Mouse (Mus musculus): Measurements from ENCODE around the gene Zfp637. TPM values are rescaled to one million over a fixed set of nuclear protein-coding genes. Genes with fewer than 3 reads are reported as not detected.

Gene Zfp637
- total and polyA plus RNA-seq, 2 experiments, result 14.1 to 16.4 TPM

GRCm38 (mm10) chr6:117810717-117811116 lies 30.3 kb upstream of the Zfp637 start:
- 88% methylated on average over 4 of the region's 4 CpGs for WGBS
- H3K4me3 ChIP-seq (ENCODE audit: insufficient read depth, low read depth, low read length), result no peak overlapping the region
- no peak for DNase-seq (ENCODE audit: extremely low read depth, low read depth, low spot score)
- TF ChIP-seq CTCF (IDR thresholded peaks at IDR 0.05; ENCODE audit: low read depth, low read length) (no peak), POLR2A (IDR thresholded peaks at IDR 0.05; ENCODE audit: extremely low read depth, insufficient read depth, low read length) (no peak)
- H3K27ac ChIP-seq (replicated peaks; ENCODE audit: insufficient read depth, low read depth, low read length), result no peak overlapping the region
- no peaks in the 10 kb centered on the region for H3K36me3 ChIP-seq (ENCODE audit: control insufficient read depth, insufficient read depth, low read length)
- H3K27me3 ChIP-seq (ENCODE audit: control insufficient read depth, insufficient read depth, low read length), result no peaks in the 10 kb centered on the region
- no peaks in the 10 kb centered on the region for H3K4me1 ChIP-seq (ENCODE audit: control insufficient read depth, insufficient read depth, low read length)
- H3K79me2 ChIP-seq (ENCODE audit: control insufficient read depth, insufficient read depth, low read length), result no peaks in the 10 kb centered on the region
- no peak overlapping the region for H3K9ac ChIP-seq (ENCODE audit: low read depth, low read length)

DNA sequence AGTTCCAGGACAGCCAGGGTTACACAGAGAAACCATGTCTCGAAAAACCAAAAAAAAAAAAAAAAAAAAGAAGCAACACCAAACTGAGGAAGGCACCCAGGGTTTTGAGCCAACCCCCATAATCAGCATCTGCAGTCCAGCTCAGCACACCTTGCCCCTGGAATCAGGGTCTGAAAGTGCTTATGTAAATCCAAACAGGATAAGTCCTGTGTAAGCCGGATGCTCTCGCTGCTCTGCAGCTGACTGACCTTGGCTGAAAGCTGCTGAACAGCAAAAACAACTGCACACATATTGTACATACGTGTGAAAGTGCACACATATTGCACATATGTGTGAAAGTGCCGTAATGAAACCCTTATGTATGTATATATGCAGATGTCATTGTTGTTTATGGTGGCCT lies 29.7 kb upstream of the Zfp637 start:
- H3K27me3 ChIP-seq (ENCODE audit: control insufficient read depth, insufficient read depth, low read length), result no peaks in the 10 kb centered on the region
- no peaks in the 10 kb centered on the region for H3K36me3 ChIP-seq (ENCODE audit: control insufficient read depth, insufficient read depth, low read length)
- no peak overlapping the region for H3K27ac ChIP-seq (replicated peaks; ENCODE audit: insufficient read depth, low read depth, low read length)
- H3K9ac ChIP-seq (ENCODE audit: low read depth, low read length), result no peak overlapping the region
- H3K4me3 ChIP-seq (ENCODE audit: insufficient read depth, low read depth, low read length), result no peak overlapping the region
- no peaks in the 10 kb centered on the region for H3K79me2 ChIP-seq (ENCODE audit: control insufficient read depth, insufficient read depth, low read length)
- TF ChIP-seq CTCF (IDR thresholded peaks at IDR 0.05; ENCODE audit: low read depth, low read length) (no peak), POLR2A (IDR thresholded peaks at IDR 0.05; ENCODE audit: extremely low read depth, insufficient read depth, low read length) (no peak)
- 73% methylated on average over 5 of the region's 5 CpGs for WGBS
- no peak for DNase-seq (ENCODE audit: extremely low read depth, low read depth, low spot score)
- no peaks in the 10 kb centered on the region for H3K4me1 ChIP-seq (ENCODE audit: control insufficient read depth, insufficient read depth, low read length)

- Histone ChIP-seq H3K79me2 (ENCODE audit: control insufficient read depth, insufficient read depth, low read length) (no peaks in the 10 kb centered on the region), H3K4me3 (ENCODE audit: insufficient read depth, low read depth, low read length) (no peak overlapping the region), H3K27ac (replicated peaks; ENCODE audit: insufficient read depth, low read depth, low read length) (no peak overlapping the region), H3K4me1 (ENCODE audit: control insufficient read depth, insufficient read depth, low read length) (no peaks in the 10 kb centered on the region), H3K9ac (ENCODE audit: low read depth, low read length) (no peak overlapping the region), H3K36me3 (ENCODE audit: control insufficient read depth, insufficient read depth, low read length) (no peaks in the 10 kb centered on the region), H3K27me3 (ENCODE audit: control insufficient read depth, insufficient read depth, low read length) (no peaks in the 10 kb centered on the region)
- DNase-seq (ENCODE audit: extremely low read depth, low read depth, low spot score), result no peak
- no peak for TF ChIP-seq CTCF (IDR thresholded peaks at IDR 0.05; ENCODE audit: low read depth, low read length)
- no peak for TF ChIP-seq POLR2A (IDR thresholded peaks at IDR 0.05; ENCODE audit: extremely low read depth, insufficient read depth, low read length)
These were observed 26.3 kb upstream of the Zfp637 start for GRCm38 (mm10) chr6:117814681-117815080.

DNA sequence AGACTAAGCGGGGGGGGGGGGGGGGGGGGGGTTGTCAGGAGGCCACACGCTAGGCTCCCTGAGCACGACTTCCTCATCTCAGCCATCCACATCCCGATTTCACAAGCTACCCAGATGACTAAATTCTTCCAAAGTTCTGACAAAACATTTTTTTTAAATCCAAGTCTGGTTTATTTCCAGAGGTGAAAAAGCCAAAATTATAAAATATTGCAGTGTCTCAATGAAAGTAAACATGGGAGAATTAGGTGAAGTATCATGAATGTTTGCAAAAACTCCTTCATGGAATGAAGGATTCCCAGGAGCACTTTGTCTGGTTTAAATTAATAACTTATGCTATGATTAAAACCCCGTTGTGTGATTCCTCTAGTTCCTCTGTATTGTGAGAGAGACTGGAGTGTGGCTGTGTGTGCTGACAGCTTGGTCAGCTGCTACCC lies 23.9 kb upstream of the Zfp637 start:
- peak; percentile 10 for DNase-seq (ENCODE audit: extremely low read depth, low read depth, low spot score)
- no peaks in the 10 kb centered on the region for H3K36me3 ChIP-seq (ENCODE audit: control insufficient read depth, insufficient read depth, low read length)
- H3K4me1 ChIP-seq (ENCODE audit: control insufficient read depth, insufficient read depth, low read length), result no peaks in the 10 kb centered on the region
- TF ChIP-seq CTCF (IDR thresholded peaks at IDR 0.05; ENCODE audit: low read depth, low read length) (no peak), POLR2A (IDR thresholded peaks at IDR 0.05; ENCODE audit: extremely low read depth, insufficient read depth, low read length) (no peak)
- no peaks in the 10 kb centered on the region for H3K27me3 ChIP-seq (ENCODE audit: control insufficient read depth, insufficient read depth, low read length)
- no peaks in the 10 kb centered on the region for H3K79me2 ChIP-seq (ENCODE audit: control insufficient read depth, insufficient read depth, low read length)
- H3K4me3 ChIP-seq (ENCODE audit: insufficient read depth, low read depth, low read length), result no peak overlapping the region
- no peak overlapping the region for H3K9ac ChIP-seq (ENCODE audit: low read depth, low read length)
- 86% methylated on average over 4 of the region's 5 CpGs for WGBS
- no peak overlapping the region for H3K27ac ChIP-seq (replicated peaks; ENCODE audit: insufficient read depth, low read depth, low read length)

GRCm38 (mm10) chr6:117820327-117820726 lies 20.7 kb upstream of the Zfp637 start:
- WGBS, result 88% methylated on average over 14 of the region's 14 CpGs
- Histone ChIP-seq H3K36me3 (ENCODE audit: control insufficient read depth, insufficient read depth, low read length) (no peaks in the 10 kb centered on the region), H3K27ac (replicated peaks; ENCODE audit: insufficient read depth, low read depth, low read length) (no peak overlapping the region), H3K27me3 (ENCODE audit: control insufficient read depth, insufficient read depth, low read length) (no peaks in the 10 kb centered on the region), H3K4me3 (ENCODE audit: insufficient read depth, low read depth, low read length) (no peak overlapping the region), H3K9ac (ENCODE audit: low read depth, low read length) (no peak overlapping the region), H3K4me1 (ENCODE audit: control insufficient read depth, insufficient read depth, low read length) (no peaks in the 10 kb centered on the region), H3K79me2 (ENCODE audit: control insufficient read depth, insufficient read depth, low read length) (no peaks in the 10 kb centered on the region)
- TF ChIP-seq CTCF (IDR thresholded peaks at IDR 0.05; ENCODE audit: low read depth, low read length) (no peak), POLR2A (IDR thresholded peaks at IDR 0.05; ENCODE audit: extremely low read depth, insufficient read depth, low read length) (no peak)
- no peak for DNase-seq (ENCODE audit: extremely low read depth, low read depth, low spot score)

GRCm38 (mm10) chr6:117825369-117825768 lies 15.6 kb upstream of the Zfp637 start:
- Histone ChIP-seq H3K4me1 (ENCODE audit: control insufficient read depth, insufficient read depth, low read length) (no peaks in the 10 kb centered on the region), H3K27ac (replicated peaks; ENCODE audit: insufficient read depth, low read depth, low read length) (no peak overlapping the region), H3K36me3 (ENCODE audit: control insufficient read depth, insufficient read depth, low read length) (no peaks in the 10 kb centered on the region), H3K4me3 (ENCODE audit: insufficient read depth, low read depth, low read length) (no peak overlapping the region), H3K27me3 (ENCODE audit: control insufficient read depth, insufficient read depth, low read length) (no peaks in the 10 kb centered on the region), H3K79me2 (ENCODE audit: control insufficient read depth, insufficient read depth, low read length) (no peaks in the 10 kb centered on the region), H3K9ac (ENCODE audit: low read depth, low read length) (no peak overlapping the region)
- TF ChIP-seq CTCF (IDR thresholded peaks at IDR 0.05; ENCODE audit: low read depth, low read length), result peak; percentile 81
- no peak for TF ChIP-seq POLR2A (IDR thresholded peaks at IDR 0.05; ENCODE audit: extremely low read depth, insufficient read depth, low read length)
- 6% methylated on average over 4 of the region's 4 CpGs for WGBS
- peak; percentile 45 for DNase-seq (ENCODE audit: extremely low read depth, low read depth, low spot score)

Measured in liver, adult 2 months (tissue).